Mouse (Mus musculus): ENCODE data around the gene Gosr2. TPM values are rescaled to one million over a fixed set of nuclear protein-coding genes. Genes with fewer than 3 reads are reported as not detected.

Gosr2 gene
- total RNA-seq, 1 experiment: 70.2 TPM

- Histone ChIP-seq H3K4me1 (ENCODE audit: control insufficient read depth in 2 of 2, insufficient read depth in 2 of 2, low read length in 2 of 2, poor library complexity in 1 of 2) (peaks cover 0 to 4% of the 10 kb centered on the region in 2 experiments; a peak in 1 of 4 replicates), H3K9ac (ENCODE audit: insufficient read depth, low read depth, low read length, poor library complexity, severe bottlenecking) (no peak overlapping the region), H3K27ac (ENCODE audit: insufficient read depth, low read depth, low read length, poor library complexity, severe bottlenecking) (no peak overlapping the region), H3K36me3 (ENCODE audit: control insufficient read depth, insufficient read depth, low read length, poor library complexity, severe bottlenecking) (peaks cover 22% of the 10 kb centered on the region), H3K9me3 (ENCODE audit: control insufficient read depth, insufficient read depth, low read depth, low read length) (no peaks in the 10 kb centered on the region), H3K4me3 (ENCODE audit: insufficient read depth in 1 of 2, low read depth in 1 of 2, low read length in 2 of 2, poor library complexity in 1 of 2, severe bottlenecking in 1 of 2) (no peak overlapping the region)
- in situ Hi-C loops (cut with MboI; ENCODE audit: low sequenced_read_pairs in 2 of 2, unreplicated experiment in 2 of 2): no loop called here
- no peak for TF ChIP-seq ZC3H11A (IDR thresholded peaks at IDR 0.05; ENCODE audit: borderline replicate concordance, low read depth, low read length)
- TF ChIP-seq HCFC1 (IDR thresholded peaks at IDR 0.05; ENCODE audit: borderline replicate concordance, insufficient read depth, low read length): no peak
- TF ChIP-seq MAFK (IDR thresholded peaks at IDR 0.05; ENCODE audit: insufficient read depth, low read depth, low read length): 0 out of 2 replicates have a peak, but pooled peaks have one; percentile 10
- no peak for TF ChIP-seq CHD2 (IDR thresholded peaks at IDR 0.05; ENCODE audit: low read depth, low read length)
- DNase-seq (ENCODE audit: low read depth, low spot score): no peak
These were observed 8.7 kb downstream of the Gosr2 start for GRCm38 (mm10) chr11:103688980-103689378.

- peaks cover 27% of the 10 kb centered on the region for H3K36me3 ChIP-seq (ENCODE audit: control insufficient read depth, insufficient read depth, low read length, poor library complexity, severe bottlenecking)
These were observed 9.3 kb downstream of the Gosr2 start for GRCm38 (mm10) chr11:103688271-103688979.

GRCm38 (mm10) chr11:103686706-103687105, 11.0 kb downstream of the Gosr2 start:
- H3K4me3 ChIP-seq (ENCODE audit: insufficient read depth in 1 of 2, low read depth in 1 of 2, low read length in 2 of 2, poor library complexity in 1 of 2, severe bottlenecking in 1 of 2): no peak overlapping the region
- no peak for TF ChIP-seq MAFK (IDR thresholded peaks at IDR 0.05; ENCODE audit: insufficient read depth, low read depth, low read length)
- no peak for TF ChIP-seq HCFC1 (IDR thresholded peaks at IDR 0.05; ENCODE audit: borderline replicate concordance, insufficient read depth, low read length)
- TF ChIP-seq CHD2 (IDR thresholded peaks at IDR 0.05; ENCODE audit: low read depth, low read length): no peak
- TF ChIP-seq ZC3H11A (IDR thresholded peaks at IDR 0.05; ENCODE audit: borderline replicate concordance, low read depth, low read length): no peak
- no peak for TF ChIP-seq ZNF384 (IDR thresholded peaks at IDR 0.05; ENCODE audit: low read depth, low read length)
- H3K9ac ChIP-seq (ENCODE audit: insufficient read depth, low read depth, low read length, poor library complexity, severe bottlenecking): no peak overlapping the region
- no peak overlapping the region for H3K27ac ChIP-seq (ENCODE audit: insufficient read depth, low read depth, low read length, poor library complexity, severe bottlenecking)
- no peaks in the 10 kb centered on the region for H3K9me3 ChIP-seq (ENCODE audit: control insufficient read depth, insufficient read depth, low read depth, low read length)
- H3K4me1 ChIP-seq (ENCODE audit: control insufficient read depth in 2 of 2, insufficient read depth in 2 of 2, low read length in 2 of 2, poor library complexity in 1 of 2): peaks cover 0 to 4% of the 10 kb centered on the region in 2 experiments; a peak in 1 of 4 replicates
- in situ Hi-C loops (cut with MboI; ENCODE audit: low sequenced_read_pairs in 2 of 2, unreplicated experiment in 2 of 2): no loop called here
- DNase-seq (ENCODE audit: low read depth, low spot score): no peak
- H3K36me3 ChIP-seq (ENCODE audit: control insufficient read depth, insufficient read depth, low read length, poor library complexity, severe bottlenecking): peaks cover 33% of the 10 kb centered on the region

More at GRCm38 (mm10) chr11:103688271-103688979, 9.3 kb downstream of the Gosr2 start:
- Histone ChIP-seq H3K9ac (ENCODE audit: insufficient read depth, low read depth, low read length, poor library complexity, severe bottlenecking) (no peak overlapping the region), H3K4me3 (ENCODE audit: insufficient read depth in 1 of 2, low read depth in 1 of 2, low read length in 2 of 2, poor library complexity in 1 of 2, severe bottlenecking in 1 of 2) (no peak overlapping the region), H3K27ac (ENCODE audit: insufficient read depth, low read depth, low read length, poor library complexity, severe bottlenecking) (no peak overlapping the region), H3K9me3 (ENCODE audit: control insufficient read depth, insufficient read depth, low read depth, low read length) (no peaks in the 10 kb centered on the region), H3K4me1 (ENCODE audit: control insufficient read depth in 2 of 2, insufficient read depth in 2 of 2, low read length in 2 of 2, poor library complexity in 1 of 2) (peaks cover 0 to 4% of the 10 kb centered on the region in 2 experiments; a peak in 1 of 4 replicates)
- in situ Hi-C loops (cut with MboI; ENCODE audit: low sequenced_read_pairs in 2 of 2, unreplicated experiment in 2 of 2): no loop called here
- TF ChIP-seq MAFK (IDR thresholded peaks at IDR 0.05; ENCODE audit: insufficient read depth, low read depth, low read length) (no peak), ZC3H11A (IDR thresholded peaks at IDR 0.05; ENCODE audit: borderline replicate concordance, low read depth, low read length) (no peak), CHD2 (IDR thresholded peaks at IDR 0.05; ENCODE audit: low read depth, low read length) (no peak), HCFC1 (IDR thresholded peaks at IDR 0.05; ENCODE audit: borderline replicate concordance, insufficient read depth, low read length) (no peak), ZNF384 (IDR thresholded peaks at IDR 0.05; ENCODE audit: low read depth, low read length) (no peak)
- DNase-seq (ENCODE audit: low read depth, low spot score): no peak

- no peak overlapping the region for H3K4me3 ChIP-seq (ENCODE audit: insufficient read depth in 1 of 2, low read depth in 1 of 2, low read length in 2 of 2, poor library complexity in 1 of 2, severe bottlenecking in 1 of 2)
- H3K27ac ChIP-seq (ENCODE audit: insufficient read depth, low read depth, low read length, poor library complexity, severe bottlenecking): no peak overlapping the region
- DNase-seq (ENCODE audit: low read depth, low spot score): no peak
- no peak for TF ChIP-seq HCFC1 (IDR thresholded peaks at IDR 0.05; ENCODE audit: borderline replicate concordance, insufficient read depth, low read length)
- TF ChIP-seq MAFK (IDR thresholded peaks at IDR 0.05; ENCODE audit: insufficient read depth, low read depth, low read length): no peak
- no peak for TF ChIP-seq CHD2 (IDR thresholded peaks at IDR 0.05; ENCODE audit: low read depth, low read length)
- TF ChIP-seq ZC3H11A (IDR thresholded peaks at IDR 0.05; ENCODE audit: borderline replicate concordance, low read depth, low read length): no peak
- no peak for TF ChIP-seq ZNF384 (IDR thresholded peaks at IDR 0.05; ENCODE audit: low read depth, low read length)
- H3K36me3 ChIP-seq (ENCODE audit: control insufficient read depth, insufficient read depth, low read length, poor library complexity, severe bottlenecking): peaks cover 39% of the 10 kb centered on the region
- H3K9ac ChIP-seq (ENCODE audit: insufficient read depth, low read depth, low read length, poor library complexity, severe bottlenecking): no peak overlapping the region
- H3K4me1 ChIP-seq (ENCODE audit: control insufficient read depth in 2 of 2, insufficient read depth in 2 of 2, low read length in 2 of 2, poor library complexity in 1 of 2): peaks cover 0 to 4% of the 10 kb centered on the region in 2 experiments; a peak in 1 of 4 replicates
- in situ Hi-C loops (cut with MboI; ENCODE audit: low sequenced_read_pairs in 2 of 2, unreplicated experiment in 2 of 2): no loop called here
- no peaks in the 10 kb centered on the region for H3K9me3 ChIP-seq (ENCODE audit: control insufficient read depth, insufficient read depth, low read depth, low read length)
These were observed 12.4 kb downstream of the Gosr2 start for GRCm38 (mm10) chr11:103685261-103685736.
